Mouse (Mus musculus): ENCODE measurements around the gene Aurkb. TPM values are rescaled to one million over a fixed set of nuclear protein-coding genes. Genes with fewer than 3 reads are reported as not detected.
A peak's percentile ranks its signal among the peaks of the same experiment; 100 is the strongest.

Gene Aurkb
- polyA plus RNA-seq, 1 experiment from 2014 or later, result 122 TPM

DNA sequence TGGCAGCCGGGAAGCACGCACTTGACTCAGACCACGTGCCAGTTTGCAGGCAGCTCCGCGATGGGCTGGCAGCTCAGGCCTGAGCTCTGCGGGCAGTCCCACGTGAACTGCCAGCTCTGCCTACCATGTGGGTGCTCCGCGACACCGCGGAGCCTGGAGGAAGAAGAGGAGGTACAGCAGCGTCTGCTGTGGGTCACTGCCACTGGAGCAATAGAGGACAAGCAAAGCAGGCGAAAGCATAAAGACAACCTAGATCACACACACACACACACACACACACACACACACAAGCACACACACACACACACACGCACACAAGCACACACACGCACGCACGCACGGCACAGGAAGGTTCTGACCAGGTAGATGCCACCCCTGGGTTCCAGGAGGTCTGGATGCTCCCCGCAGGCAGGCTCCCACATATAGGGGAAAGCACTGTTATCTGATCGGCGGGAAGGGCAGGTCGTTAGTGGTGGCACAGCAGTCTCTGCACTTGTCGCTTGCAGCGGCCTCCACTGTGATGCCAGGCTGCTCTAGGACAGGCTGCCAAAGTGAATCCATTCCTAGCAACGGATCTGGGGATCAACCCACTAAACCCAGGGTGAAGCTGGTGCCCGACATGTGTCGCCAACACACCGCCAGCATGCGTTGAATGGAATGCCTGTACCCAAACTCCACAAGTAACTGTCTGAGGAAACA, 20.9 kb downstream of the Aurkb start:
- Histone ChIP-seq H3K27me3 (no peaks in the 10 kb centered on the region), H3K27ac (replicated peaks) (peak overlapping the region; percentile 39; the same call in 1 of the 2 replicates), H3K9ac (peak overlapping the region; percentile 28), H3K9me3 (replicated peaks) (no peaks in the 10 kb centered on the region), H3K4me1 (peaks cover 30% of the 10 kb centered on the region), H3K4me3 (replicated peaks) (peak overlapping the region; percentile 44), H3K36me3 (no peaks in the 10 kb centered on the region), H3K4me2 (replicated peaks) (peak overlapping the region; percentile 85)
- 1% methylated on average over 29 of the region's 29 CpGs for WGBS
- no peak for ATAC-seq (ENCODE audit: insufficient number of reproducible peaks, low FRiP score, low TSS enrichment, low read depth)

DNA sequence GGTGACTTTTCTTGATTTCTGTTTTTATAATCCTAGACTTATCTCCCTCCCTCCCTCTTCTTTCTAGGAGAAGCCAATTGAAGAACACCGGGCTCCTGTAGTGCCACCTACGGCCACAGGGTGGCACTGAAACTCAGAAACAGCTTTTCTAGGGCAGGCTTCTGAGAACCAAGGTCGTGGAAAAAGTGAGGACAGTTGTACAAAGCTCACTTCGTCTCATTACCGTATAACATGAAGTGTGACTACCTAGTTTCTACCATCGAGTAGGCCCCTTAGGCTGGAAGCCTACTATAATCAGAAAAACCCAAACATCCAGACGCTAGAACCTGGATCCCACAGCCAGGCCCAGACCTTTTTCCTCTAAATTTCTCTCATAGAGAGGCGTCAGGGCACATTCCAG, 21.5 kb downstream of the Aurkb start:
- Histone ChIP-seq H3K4me1 (peaks cover 32% of the 10 kb centered on the region), H3K27me3 (no peaks in the 10 kb centered on the region), H3K4me3 (replicated peaks) (peak overlapping the region; percentile 44), H3K9ac (peak overlapping the region; percentile 28; the same call in 1 of the 2 replicates), H3K27ac (replicated peaks) (peak overlapping the region; percentile 61), H3K36me3 (no peaks in the 10 kb centered on the region), H3K4me2 (replicated peaks) (peak overlapping the region; percentile 85), H3K9me3 (replicated peaks) (no peaks in the 10 kb centered on the region)
- 9% methylated on average over 8 of the region's 8 CpGs for WGBS
- no peak for ATAC-seq (ENCODE audit: insufficient number of reproducible peaks, low FRiP score, low TSS enrichment, low read depth)

DNA sequence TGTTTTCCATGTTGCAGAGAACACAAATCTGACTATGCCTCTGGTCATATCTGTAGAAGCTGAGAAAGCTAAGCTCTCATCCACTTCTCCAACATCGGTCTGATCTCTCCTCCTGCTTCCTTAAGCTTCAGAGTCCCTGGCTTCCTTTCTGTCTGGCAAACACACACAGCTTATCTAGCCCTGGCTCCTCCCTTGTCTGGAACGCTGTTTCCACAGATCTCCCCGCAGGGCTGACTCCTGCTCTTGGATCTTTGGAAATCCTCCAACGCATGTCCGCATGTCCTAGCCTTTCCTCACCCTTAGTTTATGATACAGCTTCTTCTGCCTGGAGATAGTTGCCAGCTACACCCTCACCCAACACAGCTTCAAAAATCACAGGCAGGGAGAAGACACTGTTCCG, 22.2 kb downstream of the Aurkb start:
- no peak for ATAC-seq (ENCODE audit: insufficient number of reproducible peaks, low FRiP score, low TSS enrichment, low read depth)
- H3K4me1 ChIP-seq, result peaks cover 38% of the 10 kb centered on the region
- no peak overlapping the region for H3K4me3 ChIP-seq (replicated peaks)
- 45% methylated on average over 6 of the region's 6 CpGs for WGBS
- H3K36me3 ChIP-seq, result no peaks in the 10 kb centered on the region
- peak overlapping the region; percentile 61; the same call in 1 of the 2 replicates for H3K27ac ChIP-seq (replicated peaks)
- no peaks in the 10 kb centered on the region for H3K9me3 ChIP-seq (replicated peaks)
- no peak overlapping the region for H3K9ac ChIP-seq
- no peaks in the 10 kb centered on the region for H3K27me3 ChIP-seq
- no peak overlapping the region for H3K4me2 ChIP-seq (replicated peaks)

DNA sequence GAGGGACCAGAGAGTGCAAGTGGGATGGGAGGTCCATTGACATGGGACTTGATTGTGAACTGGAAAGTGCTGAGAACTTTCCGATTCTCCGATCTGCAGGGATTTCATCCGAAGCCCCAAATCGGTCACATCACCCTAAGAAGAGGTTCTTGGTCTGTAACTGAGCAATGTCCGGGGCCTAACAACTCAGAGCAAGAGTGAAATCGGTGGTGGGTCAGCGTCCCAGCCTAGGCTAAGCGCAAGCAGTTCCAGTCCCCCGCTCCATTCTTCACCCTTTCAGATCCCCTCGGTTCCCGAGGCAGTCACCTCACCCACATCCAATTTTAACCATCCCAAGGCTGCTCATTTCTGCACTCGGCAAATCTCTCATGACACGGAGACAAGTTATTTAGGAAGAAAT, 24.6 kb downstream of the Aurkb start:
- Histone ChIP-seq H3K4me2 (replicated peaks) (peak overlapping the region; percentile 82), H3K9ac (peak overlapping the region; percentile 48), H3K27me3 (no peaks in the 10 kb centered on the region), H3K9me3 (replicated peaks) (no peaks in the 10 kb centered on the region), H3K27ac (replicated peaks) (peak overlapping the region; percentile 96), H3K36me3 (no peaks in the 10 kb centered on the region), H3K4me3 (replicated peaks) (peak overlapping the region; percentile 65), H3K4me1 (peaks cover 40% of the 10 kb centered on the region)
- under 1% methylated on average over 13 of the region's 13 CpGs for WGBS
- no peak for ATAC-seq (ENCODE audit: insufficient number of reproducible peaks, low FRiP score, low TSS enrichment, low read depth)

- Histone ChIP-seq H3K9ac (peak within 1 kb of the TSS; percentile 48), H3K36me3 (no peaks in the 10 kb centered on the region), H3K4me2 (replicated peaks) (peak within 1 kb of the TSS; percentile 82), H3K27me3 (no peaks in the 10 kb centered on the region), H3K9me3 (replicated peaks) (no peaks in the 10 kb centered on the region), H3K4me3 (replicated peaks) (peak within 1 kb of the TSS; percentile 65), H3K4me1 (peaks cover 40% of the 10 kb centered on the region), H3K27ac (replicated peaks) (peak within 1 kb of the TSS; percentile 96)
- ATAC-seq (ENCODE audit: insufficient number of reproducible peaks, low FRiP score, low TSS enrichment, low read depth), result peak; percentile 91
- WGBS, result under 1% methylated on average over 47 of the region's 47 CpGs
These were observed 25.3 kb downstream of the Aurkb start, which contains the start of gene Tmem107 for GRCm38 (mm10) chr11:69070590-69071222. Gene Tmem107, plus strand, starts transcription at chr11:69070806.

DNA sequence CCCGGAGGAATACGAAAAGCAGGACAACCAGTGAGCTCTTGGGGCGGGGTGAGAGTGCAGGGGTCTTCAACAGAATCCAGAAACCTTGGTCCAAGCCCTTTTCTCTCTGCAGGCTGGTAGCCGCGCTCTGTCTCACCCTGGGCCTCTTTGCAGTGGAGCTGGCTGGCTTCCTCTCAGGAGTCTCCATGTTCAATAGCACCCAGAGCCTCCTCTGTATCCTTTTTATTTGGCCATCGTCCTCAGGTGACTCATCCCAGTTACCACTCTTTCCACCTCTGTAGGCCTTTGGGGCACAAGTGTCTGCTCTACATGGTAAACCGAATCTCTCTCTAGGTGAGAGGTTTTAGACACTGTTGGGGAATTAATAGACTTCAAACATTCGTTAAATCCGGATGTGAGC, 25.8 kb downstream of the Aurkb start:
- H3K27me3 ChIP-seq, result no peaks in the 10 kb centered on the region
- H3K4me1 ChIP-seq, result peaks cover 38% of the 10 kb centered on the region
- H3K36me3 ChIP-seq, result no peaks in the 10 kb centered on the region
- H3K4me3 ChIP-seq (replicated peaks), result peak overlapping the region; percentile 65
- no peak for ATAC-seq (ENCODE audit: insufficient number of reproducible peaks, low FRiP score, low TSS enrichment, low read depth)
- 22% methylated on average over 9 of the region's 9 CpGs for WGBS
- peak overlapping the region; percentile 82 for H3K4me2 ChIP-seq (replicated peaks)
- peak overlapping the region; percentile 96 for H3K27ac ChIP-seq (replicated peaks)
- H3K9ac ChIP-seq, result peak overlapping the region; percentile 47
- H3K9me3 ChIP-seq (replicated peaks), result no peaks in the 10 kb centered on the region

DNA sequence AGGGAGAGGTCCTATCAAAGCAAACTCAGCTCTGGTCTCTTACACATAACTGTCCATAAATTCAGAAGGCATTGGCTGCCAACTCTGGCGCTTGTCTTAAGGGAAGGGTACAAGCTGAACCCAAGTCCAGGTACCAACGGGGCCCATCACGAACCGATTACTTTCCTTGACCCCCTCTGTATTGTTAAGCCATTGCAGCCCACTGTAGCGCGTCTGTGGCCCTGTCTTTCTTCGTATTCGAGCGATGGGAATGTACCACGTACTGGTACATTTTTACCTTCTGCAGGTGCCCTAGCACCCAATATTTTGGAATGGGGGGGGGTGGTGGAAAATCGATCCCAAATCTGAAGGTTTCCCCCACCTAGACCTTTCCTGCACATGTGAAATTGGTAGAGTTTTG, 26.8 kb downstream of the Aurkb start:
- Histone ChIP-seq H3K9ac (0 out of 2 replicates have a peak overlapping the region, but pooled peaks have one; percentile 6), H3K9me3 (replicated peaks) (no peaks in the 10 kb centered on the region), H3K4me3 (replicated peaks) (peak overlapping the region; percentile 38), H3K36me3 (no peaks in the 10 kb centered on the region), H3K4me2 (replicated peaks) (peak overlapping the region; percentile 47), H3K27ac (replicated peaks) (peak overlapping the region; percentile 95), H3K4me1 (peaks cover 33% of the 10 kb centered on the region), H3K27me3 (no peaks in the 10 kb centered on the region)
- 82% methylated on average over 11 of the region's 11 CpGs for WGBS
- ATAC-seq (ENCODE audit: insufficient number of reproducible peaks, low FRiP score, low TSS enrichment, low read depth), result no peak

DNA sequence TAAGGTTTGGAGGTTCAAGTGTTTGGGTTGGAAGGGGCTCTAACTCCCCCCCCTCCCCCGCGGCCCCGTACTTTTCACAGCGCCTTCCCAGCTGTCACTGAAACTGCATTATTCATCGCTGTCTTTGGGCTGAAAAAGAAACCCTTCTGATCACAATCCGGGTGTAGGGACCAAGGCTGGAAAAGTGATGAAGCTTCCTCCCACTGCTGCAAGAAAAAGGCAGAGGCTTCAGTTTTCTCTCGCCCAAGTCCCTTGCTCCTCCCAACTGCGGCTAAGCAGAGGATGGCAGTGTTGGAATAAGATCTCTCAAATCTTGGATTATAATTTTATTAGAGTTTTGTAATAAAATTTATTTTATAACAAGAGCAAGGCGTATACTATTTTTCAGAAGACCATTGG, 27.2 kb downstream of the Aurkb start:
- Histone ChIP-seq H3K27ac (replicated peaks) (peak overlapping the region; percentile 95), H3K4me3 (replicated peaks) (peak overlapping the region; percentile 38), H3K4me2 (replicated peaks) (peak overlapping the region; percentile 47), H3K9ac (0 out of 2 replicates have a peak overlapping the region, but pooled peaks have one; percentile 6), H3K4me1 (peaks cover 33% of the 10 kb centered on the region), H3K9me3 (replicated peaks) (no peaks in the 10 kb centered on the region), H3K36me3 (no peaks in the 10 kb centered on the region), H3K27me3 (no peaks in the 10 kb centered on the region)
- 6% methylated on average over 9 of the region's 9 CpGs for WGBS
- no peak for ATAC-seq (ENCODE audit: insufficient number of reproducible peaks, low FRiP score, low TSS enrichment, low read depth)

DNA sequence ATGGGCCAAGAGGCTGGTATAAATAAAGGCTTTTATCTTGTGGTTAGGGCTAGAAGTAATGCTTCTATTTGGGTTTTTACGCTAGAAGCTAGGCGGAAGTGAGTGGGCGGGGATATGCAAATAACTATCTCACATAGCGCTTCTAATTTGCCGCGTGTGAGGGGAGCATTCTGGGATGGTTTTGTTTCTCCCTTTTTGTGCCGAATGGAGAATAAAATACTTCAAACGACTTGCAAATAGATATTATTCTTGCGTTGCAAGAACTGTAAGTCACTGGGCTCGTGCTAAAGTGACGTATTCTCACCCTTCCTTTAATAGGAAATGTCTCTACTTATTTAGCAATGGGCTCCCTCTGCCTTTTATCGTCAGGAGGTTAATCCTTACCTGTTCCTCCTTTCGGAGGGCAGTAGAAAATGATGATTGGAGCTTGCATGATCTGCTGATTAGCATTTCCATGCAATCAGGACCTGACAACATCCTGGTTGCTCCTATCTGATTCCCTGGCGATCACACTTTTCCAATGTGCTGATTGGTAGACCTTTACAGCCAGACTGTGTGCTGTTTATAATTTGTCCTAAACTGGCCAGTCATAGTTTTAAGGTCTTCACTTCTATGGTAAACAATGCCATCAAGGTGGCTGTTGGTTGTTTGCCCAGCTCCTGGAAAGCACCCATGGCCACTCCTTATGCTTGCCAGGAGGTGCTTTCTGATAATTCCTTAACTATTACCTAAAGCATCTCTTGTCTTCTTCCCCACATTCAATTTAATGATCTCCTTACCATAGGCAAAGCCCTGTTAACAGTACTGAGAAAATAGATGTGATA, 27.8 kb downstream of the Aurkb start:
- under 1% methylated on average over 14 of the region's 14 CpGs for WGBS
- H3K4me3 ChIP-seq (replicated peaks), result peak overlapping the region; percentile 38
- H3K4me1 ChIP-seq, result peaks cover 33% of the 10 kb centered on the region
- ATAC-seq (ENCODE audit: insufficient number of reproducible peaks, low FRiP score, low TSS enrichment, low read depth), result peak; percentile 51
- peak overlapping the region; percentile 95 for H3K27ac ChIP-seq (replicated peaks)
- H3K27me3 ChIP-seq, result no peaks in the 10 kb centered on the region
- no peaks in the 10 kb centered on the region for H3K36me3 ChIP-seq
- H3K9ac ChIP-seq, result peak overlapping the region; percentile 37; the same call in 1 of the 2 replicates
- H3K9me3 ChIP-seq (replicated peaks), result no peaks in the 10 kb centered on the region
- H3K4me2 ChIP-seq (replicated peaks), result peak overlapping the region; percentile 47

DNA sequence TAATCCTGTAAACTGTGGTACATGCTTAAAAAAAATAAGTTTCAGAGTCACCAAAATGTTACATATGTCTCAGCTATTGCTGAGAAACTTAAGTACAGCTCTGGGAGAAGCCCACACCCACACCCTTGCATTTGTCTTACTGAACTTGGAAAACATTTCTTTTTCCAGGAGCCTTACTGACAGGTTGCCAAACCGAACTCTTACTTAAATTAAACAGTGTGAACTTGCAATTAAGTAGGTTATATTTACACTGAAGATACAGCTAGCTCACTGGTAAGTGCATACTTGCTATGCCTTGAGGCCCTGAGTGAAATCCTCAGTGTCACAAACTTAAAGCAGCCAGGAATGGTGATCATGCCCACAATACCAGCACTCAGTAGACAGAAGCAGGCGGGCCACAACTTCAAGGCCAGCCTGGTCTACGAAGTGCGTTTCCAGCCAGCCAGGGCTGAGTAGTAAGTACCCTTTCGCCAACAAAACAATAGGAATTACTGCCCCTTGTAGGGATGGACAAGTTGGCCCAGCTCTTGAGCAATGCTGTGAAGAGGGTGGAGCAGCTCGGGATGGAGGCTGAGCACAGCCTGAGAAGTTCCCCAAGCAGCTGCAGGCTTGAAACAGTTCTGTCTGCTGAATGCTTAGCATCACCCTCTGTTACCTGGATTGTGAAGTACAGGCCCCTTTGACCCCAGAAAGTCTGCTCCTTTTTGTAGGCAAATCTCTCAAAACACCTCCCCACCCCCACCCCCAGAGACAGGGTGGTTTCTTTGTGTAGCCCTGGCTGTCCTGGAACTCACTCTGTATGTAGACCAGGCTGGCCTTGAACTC, 28.7 kb downstream of the Aurkb start:
- H3K9me3 ChIP-seq (replicated peaks), result no peaks in the 10 kb centered on the region
- H3K36me3 ChIP-seq, result no peaks in the 10 kb centered on the region
- no peak overlapping the region for H3K4me2 ChIP-seq (replicated peaks)
- ATAC-seq (ENCODE audit: insufficient number of reproducible peaks, low FRiP score, low TSS enrichment, low read depth), result no peak
- WGBS, result 36% methylated on average over 6 of the region's 6 CpGs
- H3K4me3 ChIP-seq (replicated peaks), result no peak overlapping the region
- no peaks in the 10 kb centered on the region for H3K27me3 ChIP-seq
- H3K27ac ChIP-seq (replicated peaks), result peak overlapping the region; percentile 95
- no peak overlapping the region for H3K9ac ChIP-seq
- H3K4me1 ChIP-seq, result peaks cover 33% of the 10 kb centered on the region
